Mouse (Mus musculus): ENCODE data around the gene Marveld2. TPM values are rescaled to one million over a fixed set of nuclear protein-coding genes. Genes with fewer than 3 reads are reported as not detected.

Marveld2 gene
- polyA plus RNA-seq, 1 experiment from 2014 or later = 1.5 TPM

Other genes with a start within 250 kb of the Marveld2 start
- gene Naip1, start 164.1 kb downstream of the Marveld2 start, polyA plus RNA-seq (2015; fragmentation: Nextera tagmentation; extraction: Ambion mirVana) = 0.06 and 0.07 TPM in 2 replicates
- 57.3 and 64.3 TPM in 2 replicates for gene Gtf2h2, start 124.4 kb downstream of the Marveld2 start, polyA plus RNA-seq (2015; fragmentation: Nextera tagmentation; extraction: Ambion mirVana)
- 1.6 and 2.2 TPM in 2 replicates for gene Ocln, start 64.3 kb downstream of the Marveld2 start, polyA plus RNA-seq (2015; fragmentation: Nextera tagmentation; extraction: Ambion mirVana)
- gene Ak6, start 34.0 kb upstream of the Marveld2 start, polyA plus RNA-seq (2015; fragmentation: Nextera tagmentation; extraction: Ambion mirVana) = 314 TPM in 2 replicates
- 21.7 and 25.2 TPM in 2 replicates for gene Rad17, start 34.1 kb upstream of the Marveld2 start, polyA plus RNA-seq (2015; fragmentation: Nextera tagmentation; extraction: Ambion mirVana)
- 50.4 and 55.8 TPM in 2 replicates for gene Taf9, start 34.6 kb upstream of the Marveld2 start, polyA plus RNA-seq (2015; fragmentation: Nextera tagmentation; extraction: Ambion mirVana)
- gene Ccdc125, start 52.7 kb upstream of the Marveld2 start, polyA plus RNA-seq (2015; fragmentation: Nextera tagmentation; extraction: Ambion mirVana) = 6.8 and 11.3 TPM in 2 replicates
- 86.5 and 93.0 TPM in 2 replicates for gene Cdk7, start 114.0 kb upstream of the Marveld2 start, polyA plus RNA-seq (2015; fragmentation: Nextera tagmentation; extraction: Ambion mirVana)
- gene Mrps36, start 127.7 kb upstream of the Marveld2 start, polyA plus RNA-seq (2015; fragmentation: Nextera tagmentation; extraction: Ambion mirVana) = 228 and 249 TPM in 2 replicates
- gene Cenph, start 158.9 kb upstream of the Marveld2 start, polyA plus RNA-seq (2015; fragmentation: Nextera tagmentation; extraction: Ambion mirVana) = 36.9 TPM in 2 replicates
- gene Ccnb1, start 169.6 kb upstream of the Marveld2 start, polyA plus RNA-seq (2015; fragmentation: Nextera tagmentation; extraction: Ambion mirVana) = 223 and 233 TPM in 2 replicates
- gene Slc30a5, start 216.5 kb upstream of the Marveld2 start, polyA plus RNA-seq (2015; fragmentation: Nextera tagmentation; extraction: Ambion mirVana) = 43.2 and 45.8 TPM in 2 replicates